Mouse (Mus musculus): ENCODE data around the gene Fgf22.
A peak's percentile ranks its signal among the peaks of the same experiment; 100 is the strongest.

- peak; percentile 84 for TF ChIP-seq CTCF (conservative IDR thresholded peaks at IDR 0.05; ENCODE audit: low read length)
- no peak for TF ChIP-seq NANOG (IDR thresholded peaks at IDR 0.05; ENCODE audit: borderline replicate concordance, low read length)
- no peak for TF ChIP-seq POU5F1 (IDR thresholded peaks at IDR 0.05; ENCODE audit: borderline replicate concordance, low read length)
Observed at GRCm38 (mm10) chr10:79774486-79775279, 19.8 kb downstream of the Fgf22 start.
